In genomic region chr12:76085956-76086905, GRCm38 (mm10) we compare ENCODE assay signal across 15 mouse cellular contexts.
DNase-seq lines count a peak whose midpoint lies in the region; ATAC-seq and TF ChIP-seq lines count a peak whose summit lies in the region.
"Had no signal": no experiment of that assay in that cellular context is flagged by ENCODE, and none has a peak within 500 bp of the region (broad histone marks: within the 10 kb centered on the region; RNA-seq: fewer than 3 reads in every experiment).

No protein-coding gene starts in this region.

- no peak overlapping the region for H3K4me3 ChIP-seq in ES-E14 (ENCODE audit: insufficient read depth in 1 of 2, low read depth in 1 of 2, low read length in 2 of 2, poor library complexity in 1 of 2, severe bottlenecking in 1 of 2)
- H3K4me3 ChIP-seq in kidney, embryonic 16.5 days (ENCODE audit: low read length) = no peak overlapping the region
- H3K4me3 ChIP-seq in heart, embryonic 12.5 days = no peak overlapping the region
- H3K4me3 ChIP-seq: heart, embryonic 13.5 days; limb, embryonic 15.5 days; midbrain, embryonic 10.5 days; stomach, embryonic 15.5 days had no signal

- no peak overlapping the region for H3K9ac ChIP-seq in ES-E14 (ENCODE audit: insufficient read depth, low read depth, low read length, poor library complexity, severe bottlenecking)
- no peak overlapping the region for H3K9ac ChIP-seq in kidney, embryonic 16.5 days (replicated peaks; ENCODE audit: low read length)
- H3K9ac ChIP-seq in heart, embryonic 12.5 days = no peak overlapping the region
- H3K9ac ChIP-seq: heart, embryonic 13.5 days; limb, embryonic 15.5 days; stomach, embryonic 15.5 days had no signal

- peaks cover 0 to 14% of the 10 kb centered on the region in 2 experiments; a peak in 2 of 4 replicates for H3K4me1 ChIP-seq in ES-E14 (ENCODE audit: control insufficient read depth in 2 of 2, insufficient read depth in 2 of 2, low read length in 2 of 2, poor library complexity in 1 of 2)
- peaks cover 15% of the 10 kb centered on the region for H3K4me1 ChIP-seq in kidney, embryonic 16.5 days (ENCODE audit: insufficient read depth, low read length)
- peaks cover 28% of the 10 kb centered on the region for H3K4me1 ChIP-seq in heart, embryonic 12.5 days (replicated peaks)

- peak; percentile 21 for DNase-seq in lung, postnatal 14 days
- no peak for DNase-seq in lung, postnatal 10 days
- DNase-seq in ES-E14 (ENCODE audit: low read depth, low spot score) = peak; percentile 54
- DNase-seq in splenic B cell, adult 2 months (ENCODE audit: low read depth, low spot score) = peak; percentile 67
- no peak for DNase-seq in layer of hippocampus, adult 9-10 months (ENCODE audit: low spot score)
- no peak for DNase-seq in yolk sac, embryonic 10.5 days (ENCODE audit: low spot score)
- DNase-seq: adrenal gland, postnatal 25 days; cerebellum, postnatal 25 days had no signal

- H3K27me3 ChIP-seq in kidney, embryonic 16.5 days (ENCODE audit: insufficient read depth, low read length) = no peaks in the 10 kb centered on the region
- H3K27me3 ChIP-seq in splenic B cell, adult 2 months (ENCODE audit: control insufficient read depth, insufficient read depth, low read length, poor library complexity, severe bottlenecking) = no peaks in the 10 kb centered on the region
- H3K27me3 ChIP-seq in heart, embryonic 12.5 days (replicated peaks) = no peaks in the 10 kb centered on the region
- H3K27me3 ChIP-seq: heart, embryonic 13.5 days; limb, embryonic 15.5 days; stomach, embryonic 15.5 days had no signal

- in situ Hi-C loops in ES-E14 (cut with MboI; ENCODE audit: low sequenced_read_pairs in 2 of 2, unreplicated experiment in 2 of 2) = no loop called here

- WGBS in kidney, embryonic 16.5 days = 63% methylated on average over 15 of the region's 15 CpGs
- WGBS in heart, embryonic 12.5 days = 65% methylated on average over 15 of the region's 15 CpGs

- no peak overlapping the region for H3K27ac ChIP-seq in ES-E14 (ENCODE audit: insufficient read depth, low read depth, low read length, poor library complexity, severe bottlenecking)
- H3K27ac ChIP-seq in kidney, embryonic 16.5 days (ENCODE audit: low read length) = 0 out of 2 replicates have a peak overlapping the region, but pooled peaks have one; percentile 6
- no peak overlapping the region for H3K27ac ChIP-seq in heart, embryonic 12.5 days (ENCODE audit: poor library complexity, severe bottlenecking)
- H3K27ac ChIP-seq: heart, embryonic 13.5 days; limb, embryonic 15.5 days; midbrain, embryonic 10.5 days; stomach, embryonic 15.5 days had no signal

- no peak overlapping the region for H3K4me2 ChIP-seq in kidney, embryonic 16.5 days (replicated peaks; ENCODE audit: low read depth, low read length)
- no peak overlapping the region for H3K4me2 ChIP-seq in heart, embryonic 12.5 days
- H3K4me2 ChIP-seq: heart, embryonic 13.5 days; limb, embryonic 15.5 days; stomach, embryonic 15.5 days had no signal

- H3K9me3 ChIP-seq in ES-E14 (ENCODE audit: control insufficient read depth, insufficient read depth, low read depth, low read length) = no peaks in the 10 kb centered on the region
- no peaks in the 10 kb centered on the region for H3K9me3 ChIP-seq in kidney, embryonic 16.5 days (ENCODE audit: low read length)
- H3K9me3 ChIP-seq in heart, embryonic 12.5 days (replicated peaks) = no peaks in the 10 kb centered on the region
- H3K9me3 ChIP-seq: heart, embryonic 13.5 days; limb, embryonic 15.5 days; midbrain, embryonic 10.5 days; stomach, embryonic 15.5 days had no signal

- H3K36me3 ChIP-seq in ES-E14 (ENCODE audit: control insufficient read depth, insufficient read depth, low read length, poor library complexity, severe bottlenecking) = no peaks in the 10 kb centered on the region
- peaks cover 3% of the 10 kb centered on the region; the same call in 1 of the 2 replicates for H3K36me3 ChIP-seq in kidney, embryonic 16.5 days (ENCODE audit: insufficient read depth, low read length)
- no peaks in the 10 kb centered on the region for H3K36me3 ChIP-seq in splenic B cell, adult 2 months (ENCODE audit: control insufficient read depth, insufficient read depth, low read length, poor library complexity, severe bottlenecking)
- peaks cover 37% of the 10 kb centered on the region for H3K36me3 ChIP-seq in heart, embryonic 12.5 days
- H3K36me3 ChIP-seq: stomach, embryonic 15.5 days had no signal

- ATAC-seq in kidney, embryonic 16.5 days (ENCODE audit: low FRiP score, low TSS enrichment) = no peak
- ATAC-seq in heart, embryonic 12.5 days (ENCODE audit: insufficient number of reproducible peaks, low FRiP score) = no peak
- ATAC-seq: forebrain, embryonic 16.5 days had no signal

TF ChIP-seq in ES-E14, 5 proteins besides CTCF, POLR2A, EP300 and RAD21:
- TF ChIP-seq HCFC1 (IDR thresholded peaks at IDR 0.05; ENCODE audit: borderline replicate concordance, insufficient read depth, low read length) = no peak
TF ChIP-seq in ES-E14: peak in this region for 0.

Comparison
In these comparisons a context has a peak if more than half of its experiments do, and no peak if none do; other contexts are left out.
1. DNase-seq: peak in lung, postnatal 14 days (single experiment), ES-E14 (single experiment) and splenic B cell, adult 2 months (single experiment); none in lung, postnatal 10 days (single experiment), layer of hippocampus, adult 9-10 months (single experiment) and yolk sac, embryonic 10.5 days (single experiment).